Mouse (Mus musculus): ENCODE measurements at regions not wholly inside any gene's neighbourhood (a gene's known extent, or its start where the extent isn't known, plus 50 kb on each side); places are given as distances from the start of the nearest gene placed in this dataset.

- TF ChIP-seq MYOG (IDR thresholded peaks at IDR 0.05; ENCODE audit: control insufficient read depth, extremely low read depth, insufficient read length): no peak
- H3K36me3 ChIP-seq (ENCODE audit: control insufficient read depth, insufficient read depth): no peaks in the 10 kb centered on the region
- H3K79me3 ChIP-seq (ENCODE audit: low read depth): no peaks in the 10 kb centered on the region
- peaks cover 31% of the 10 kb centered on the region for H3K27me3 ChIP-seq (ENCODE audit: control insufficient read depth, insufficient read depth, insufficient read length)
- H3ac ChIP-seq (ENCODE audit: control insufficient read depth, insufficient read length, low read depth): no peak overlapping the region
- no peaks in the 10 kb centered on the region for H3K79me2 ChIP-seq (ENCODE audit: control insufficient read depth, insufficient read depth)
- no peak overlapping the region for H3K4me3 ChIP-seq (ENCODE audit: insufficient read depth, poor library complexity, severe bottlenecking)
Observed at GRCm38 (mm10) chr1:77930661-77931060, 266.3 kb downstream of the Pax3 start.

- H3K79me2 ChIP-seq (ENCODE audit: control insufficient read depth, insufficient read depth): no peaks in the 10 kb centered on the region
- no peaks in the 10 kb centered on the region for H3K79me3 ChIP-seq (ENCODE audit: low read depth)
- H3K36me3 ChIP-seq (ENCODE audit: control insufficient read depth, insufficient read depth): no peaks in the 10 kb centered on the region
- TF ChIP-seq USF1 (IDR thresholded peaks at IDR 0.05; ENCODE audit: low read depth) (no peak), FOSL1 (IDR thresholded peaks at IDR 0.05; ENCODE audit: insufficient read depth, low read length, poor library complexity, severe bottlenecking) (no peak), MAX (IDR thresholded peaks at IDR 0.05) (no peak), CTCF (IDR thresholded peaks at IDR 0.05; ENCODE audit: control insufficient read depth, insufficient read depth, insufficient read length) (no peak), MYOG (IDR thresholded peaks at IDR 0.05; ENCODE audit: control insufficient read depth, extremely low read depth, insufficient read length) (no peak), MYOD1 (IDR thresholded peaks at IDR 0.05; ENCODE audit: control insufficient read depth, insufficient read length, low read depth) (no peak), CEBPB (IDR thresholded peaks at IDR 0.05; ENCODE audit: low read depth) (no peak)
- peaks cover 28% of the 10 kb centered on the region for H3K27me3 ChIP-seq (ENCODE audit: control insufficient read depth, insufficient read depth, insufficient read length)
- H3ac ChIP-seq (ENCODE audit: control insufficient read depth, insufficient read length, low read depth): no peak overlapping the region
- no peak overlapping the region for H3K4me3 ChIP-seq (ENCODE audit: insufficient read depth, poor library complexity, severe bottlenecking)
Observed at GRCm38 (mm10) chr1:77929552-77929951, 267.4 kb downstream of the Pax3 start.

GRCm38 (mm10) chr1:77926146-77926545 lies 270.8 kb downstream of the Pax3 start:
- Histone ChIP-seq H3K27me3 (ENCODE audit: control insufficient read depth, insufficient read depth, insufficient read length) (peaks cover 23% of the 10 kb centered on the region), H3K79me2 (ENCODE audit: control insufficient read depth, insufficient read depth) (no peaks in the 10 kb centered on the region), H3K36me3 (ENCODE audit: control insufficient read depth, insufficient read depth) (no peaks in the 10 kb centered on the region), H3K4me3 (ENCODE audit: insufficient read depth, poor library complexity, severe bottlenecking) (no peak overlapping the region), H3K79me3 (ENCODE audit: low read depth) (no peaks in the 10 kb centered on the region), H3ac (ENCODE audit: control insufficient read depth, insufficient read length, low read depth) (no peak overlapping the region)
- TF ChIP-seq MYOD1 (IDR thresholded peaks at IDR 0.05; ENCODE audit: control insufficient read depth, insufficient read length, low read depth): no peak
- TF ChIP-seq USF1 (IDR thresholded peaks at IDR 0.05; ENCODE audit: low read depth): no peak
- TF ChIP-seq MAX (IDR thresholded peaks at IDR 0.05): no peak

GRCm38 (mm10) chr1:77896226-77896625 lies 300.7 kb downstream of the Pax3 start:
- H3K27me3 ChIP-seq (ENCODE audit: control insufficient read depth, insufficient read depth, insufficient read length): no peaks in the 10 kb centered on the region
- no peaks in the 10 kb centered on the region for H3K79me2 ChIP-seq (ENCODE audit: control insufficient read depth, insufficient read depth)
- H3ac ChIP-seq (ENCODE audit: control insufficient read depth, insufficient read length, low read depth): no peak overlapping the region
- no peaks in the 10 kb centered on the region for H3K36me3 ChIP-seq (ENCODE audit: control insufficient read depth, insufficient read depth)
- no peaks in the 10 kb centered on the region for H3K79me3 ChIP-seq (ENCODE audit: low read depth)
- no peak for TF ChIP-seq CEBPB (IDR thresholded peaks at IDR 0.05; ENCODE audit: low read depth)
- TF ChIP-seq FOSL1 (IDR thresholded peaks at IDR 0.05; ENCODE audit: insufficient read depth, low read length, poor library complexity, severe bottlenecking): no peak
- TF ChIP-seq MYOD1 (IDR thresholded peaks at IDR 0.05; ENCODE audit: control insufficient read depth, insufficient read length, low read depth): no peak
- TF ChIP-seq MAX (IDR thresholded peaks at IDR 0.05): no peak
- TF ChIP-seq USF1 (IDR thresholded peaks at IDR 0.05; ENCODE audit: low read depth): no peak
- no peak overlapping the region for H3K4me3 ChIP-seq (ENCODE audit: insufficient read depth, poor library complexity, severe bottlenecking)

- no peaks in the 10 kb centered on the region for H3K36me3 ChIP-seq (ENCODE audit: control insufficient read depth, insufficient read depth)
- no peak overlapping the region for H3ac ChIP-seq (ENCODE audit: control insufficient read depth, insufficient read length, low read depth)
- no peaks in the 10 kb centered on the region for H3K27me3 ChIP-seq (ENCODE audit: control insufficient read depth, insufficient read depth, insufficient read length)
- H3K4me3 ChIP-seq (ENCODE audit: insufficient read depth, poor library complexity, severe bottlenecking): no peak overlapping the region
- no peaks in the 10 kb centered on the region for H3K79me2 ChIP-seq (ENCODE audit: control insufficient read depth, insufficient read depth)
- no peaks in the 10 kb centered on the region for H3K79me3 ChIP-seq (ENCODE audit: low read depth)
- TF ChIP-seq MYOD1 (IDR thresholded peaks at IDR 0.05; ENCODE audit: control insufficient read depth, insufficient read length, low read depth): no peak
- TF ChIP-seq MYOG (IDR thresholded peaks at IDR 0.05; ENCODE audit: control insufficient read depth, extremely low read depth, insufficient read length): no peak
- TF ChIP-seq CTCF (IDR thresholded peaks at IDR 0.05; ENCODE audit: control insufficient read depth, insufficient read depth, insufficient read length): no peak
- no peak for TF ChIP-seq MAX (IDR thresholded peaks at IDR 0.05)
- no peak for TF ChIP-seq USF1 (IDR thresholded peaks at IDR 0.05; ENCODE audit: low read depth)
- no peak for TF ChIP-seq FOSL1 (IDR thresholded peaks at IDR 0.05; ENCODE audit: insufficient read depth, low read length, poor library complexity, severe bottlenecking)
- TF ChIP-seq CEBPB (IDR thresholded peaks at IDR 0.05; ENCODE audit: low read depth): no peak
Observed at GRCm38 (mm10) chr1:77879026-77879425, 317.9 kb downstream of the Pax3 start.

GRCm38 (mm10) chr1:77870125-77870524 lies 326.8 kb downstream of the Pax3 start:
- no peak overlapping the region for H3K4me3 ChIP-seq (ENCODE audit: insufficient read depth, poor library complexity, severe bottlenecking)
- H3K36me3 ChIP-seq (ENCODE audit: control insufficient read depth, insufficient read depth): no peaks in the 10 kb centered on the region

More at GRCm38 (mm10) chr1:77870125-77870524, 326.8 kb downstream of the Pax3 start:
- no peaks in the 10 kb centered on the region for H3K79me3 ChIP-seq (ENCODE audit: low read depth)
- no peaks in the 10 kb centered on the region for H3K27me3 ChIP-seq (ENCODE audit: control insufficient read depth, insufficient read depth, insufficient read length)
- no peaks in the 10 kb centered on the region for H3K79me2 ChIP-seq (ENCODE audit: control insufficient read depth, insufficient read depth)
- no peak overlapping the region for H3ac ChIP-seq (ENCODE audit: control insufficient read depth, insufficient read length, low read depth)
- TF ChIP-seq FOSL1 (IDR thresholded peaks at IDR 0.05; ENCODE audit: insufficient read depth, low read length, poor library complexity, severe bottlenecking) (no peak), CTCF (IDR thresholded peaks at IDR 0.05; ENCODE audit: control insufficient read depth, insufficient read depth, insufficient read length) (no peak), USF1 (IDR thresholded peaks at IDR 0.05; ENCODE audit: low read depth) (no peak), MYOD1 (IDR thresholded peaks at IDR 0.05; ENCODE audit: control insufficient read depth, insufficient read length, low read depth) (no peak), MAX (IDR thresholded peaks at IDR 0.05) (no peak), MYOG (IDR thresholded peaks at IDR 0.05; ENCODE audit: control insufficient read depth, extremely low read depth, insufficient read length) (no peak), CEBPB (IDR thresholded peaks at IDR 0.05; ENCODE audit: low read depth) (no peak)

Data from C2C12 (cell line).